Mouse (Mus musculus) bone marrow macrophage, adult 2 months (primary cell): ENCODE results near the gene Exoc2.

Source experiments
- CTCF ChIP-seq: IDR thresholded peaks from 2 replicates; pipeline ENCODE4 v1.5.1; 2012; ENCODE audit warnings: low read depth, mild to moderate bottlenecking, low read length, moderate library complexity
- POLR2A ChIP-seq: IDR thresholded peaks from 2 replicates; pipeline ENCODE4 v1.6.1; 2012; ENCODE audit warnings: mild to moderate bottlenecking, low read depth, low read length, borderline replicate concordance

- TF ChIP-seq CTCF = no peak
- no peak for TF ChIP-seq POLR2A
These were observed 186.3 kb downstream of the Exoc2 start for GRCm38 (mm10) chr13:30787556-30787955.
